12 mouse cellular contexts compared by ENCODE assay signal in genomic region chr7:111158791-111159286, GRCm38 (mm10).
DNase-seq lines count a peak whose midpoint lies in the region; ATAC-seq and TF ChIP-seq lines count a peak whose summit lies in the region.
"Had no signal": no experiment of that assay in that cellular context is flagged by ENCODE, and none has a peak within 500 bp of the region (broad histone marks: within the 10 kb centered on the region; RNA-seq: fewer than 3 reads in every experiment).

No protein-coding gene starts in this region.

- no peak for ATAC-seq in forebrain, embryonic 15.5 days (replicated peaks)
- ATAC-seq in forebrain, embryonic 11.5 days (replicated peaks; ENCODE audit: low FRiP score) = no peak
- ATAC-seq in heart, postnatal 0 days (ENCODE audit: insufficient read depth, low read depth) = no peak
- no peak for ATAC-seq in stomach, embryonic 14.5 days (ENCODE audit: insufficient number of reproducible peaks, insufficient read depth, low FRiP score, low read depth)
- no peak for ATAC-seq in hindbrain, embryonic 11.5 days (ENCODE audit: low FRiP score)
- ATAC-seq: midbrain, embryonic 13.5 days had no signal

- TF ChIP-seq CTCF in heart, postnatal 0 days (IDR thresholded peaks at IDR 0.05; ENCODE audit: low read depth) = no peak

- H3K36me3 ChIP-seq in forebrain, embryonic 15.5 days = no peaks in the 10 kb centered on the region
- H3K36me3 ChIP-seq in forebrain, embryonic 11.5 days (ENCODE audit: control insufficient read depth, insufficient read depth, low read length) = no peaks in the 10 kb centered on the region
- no peaks in the 10 kb centered on the region for H3K36me3 ChIP-seq in heart, postnatal 0 days (replicated peaks; ENCODE audit: control insufficient read depth, insufficient read depth, low read length)
- no peaks in the 10 kb centered on the region for H3K36me3 ChIP-seq in stomach, embryonic 14.5 days (ENCODE audit: control insufficient read depth, insufficient read depth, low read length)
- H3K36me3 ChIP-seq in hindbrain, embryonic 11.5 days (ENCODE audit: control insufficient read depth, insufficient read depth, low read length) = no peaks in the 10 kb centered on the region
- H3K36me3 ChIP-seq: midbrain, embryonic 13.5 days had no signal

- no peak for DNase-seq in forebrain, embryonic 11.5 days (ENCODE audit: low spot score)
- peak; percentile 39 for DNase-seq in lung, postnatal 10 days
- DNase-seq in lung, postnatal 25 days (ENCODE audit: low spot score) = no peak
- DNase-seq in heart, postnatal 0 days (ENCODE audit: low spot score) = no peak
- DNase-seq in hindbrain, embryonic 11.5 days (ENCODE audit: low spot score) = no peak
- no peak for DNase-seq in kidney, adult 11 months
- DNase-seq: thymus, postnatal 14 days had no signal

- peak overlapping the region; percentile 29 for H3K27ac ChIP-seq in forebrain, embryonic 15.5 days (replicated peaks)
- no peak overlapping the region for H3K27ac ChIP-seq in forebrain, embryonic 11.5 days (ENCODE audit: low read depth, low read length)
- H3K27ac ChIP-seq in heart, postnatal 0 days (ENCODE audit: low read depth) = peak overlapping the region; percentile 22; the same call in 1 of the 2 replicates
- H3K27ac ChIP-seq in stomach, embryonic 14.5 days (ENCODE audit: low read length) = peak overlapping the region; percentile 49; the same call in 1 of the 2 replicates
- no peak overlapping the region for H3K27ac ChIP-seq in hindbrain, embryonic 11.5 days (ENCODE audit: low read depth, low read length)
- H3K27ac ChIP-seq: midbrain, embryonic 13.5 days had no signal

- 35% methylated on average over 6 of the region's 6 CpGs for WGBS in forebrain, embryonic 15.5 days
- 65% methylated on average over 6 of the region's 6 CpGs for WGBS in forebrain, embryonic 11.5 days
- 63% methylated on average over 6 of the region's 6 CpGs for WGBS in heart, postnatal 0 days
- WGBS in stomach, embryonic 14.5 days = 51% methylated on average over 6 of the region's 6 CpGs
- 73% methylated on average over 6 of the region's 6 CpGs for WGBS in hindbrain, embryonic 11.5 days

- H3K27me3 ChIP-seq in forebrain, embryonic 15.5 days = no peaks in the 10 kb centered on the region
- H3K27me3 ChIP-seq in forebrain, embryonic 11.5 days (ENCODE audit: control insufficient read depth, insufficient read depth, low read length) = no peaks in the 10 kb centered on the region
- H3K27me3 ChIP-seq in heart, postnatal 0 days (ENCODE audit: control insufficient read depth, insufficient read depth, low read length) = no peaks in the 10 kb centered on the region
- no peaks in the 10 kb centered on the region for H3K27me3 ChIP-seq in stomach, embryonic 14.5 days (ENCODE audit: control insufficient read depth, insufficient read depth, low read length)
- H3K27me3 ChIP-seq in hindbrain, embryonic 11.5 days (ENCODE audit: control insufficient read depth, insufficient read depth, low read length) = no peaks in the 10 kb centered on the region
- H3K27me3 ChIP-seq: CH12.LX; midbrain, embryonic 13.5 days had no signal

- no peak for TF ChIP-seq EP300 in heart, postnatal 0 days (IDR thresholded peaks at IDR 0.05; ENCODE audit: low read depth)

- H3K4me1 ChIP-seq in forebrain, embryonic 15.5 days = peaks cover 15% of the 10 kb centered on the region
- no peaks in the 10 kb centered on the region for H3K4me1 ChIP-seq in forebrain, embryonic 11.5 days (replicated peaks; ENCODE audit: control insufficient read depth, insufficient read depth, low read length)
- peaks cover 37% of the 10 kb centered on the region for H3K4me1 ChIP-seq in heart, postnatal 0 days (ENCODE audit: control insufficient read depth, insufficient read depth)
- peaks cover 24% of the 10 kb centered on the region; the same call in 1 of the 2 replicates for H3K4me1 ChIP-seq in stomach, embryonic 14.5 days (ENCODE audit: control insufficient read depth, insufficient read depth, low read length)
- no peaks in the 10 kb centered on the region for H3K4me1 ChIP-seq in hindbrain, embryonic 11.5 days (replicated peaks; ENCODE audit: control insufficient read depth, insufficient read depth, low read length)

- no peak overlapping the region for H3K9ac ChIP-seq in forebrain, embryonic 15.5 days (replicated peaks)
- no peak overlapping the region for H3K9ac ChIP-seq in forebrain, embryonic 11.5 days (ENCODE audit: low read length)
- no peak overlapping the region for H3K9ac ChIP-seq in heart, postnatal 0 days (replicated peaks; ENCODE audit: low read depth, low read length)
- no peak overlapping the region for H3K9ac ChIP-seq in stomach, embryonic 14.5 days (replicated peaks; ENCODE audit: low read depth, low read length)
- H3K9ac ChIP-seq in hindbrain, embryonic 11.5 days (ENCODE audit: low read depth, low read length) = no peak overlapping the region
- H3K9ac ChIP-seq: midbrain, embryonic 13.5 days had no signal

- H3K9me3 ChIP-seq in forebrain, embryonic 15.5 days = no peaks in the 10 kb centered on the region
- H3K9me3 ChIP-seq in forebrain, embryonic 11.5 days (ENCODE audit: control insufficient read depth, low read length) = no peaks in the 10 kb centered on the region
- H3K9me3 ChIP-seq in heart, postnatal 0 days (replicated peaks; ENCODE audit: control insufficient read depth, low read length) = 0 out of 2 replicates have a peak, but pooled peaks cover 5% of the 10 kb centered on the region
- H3K9me3 ChIP-seq in stomach, embryonic 14.5 days (ENCODE audit: control insufficient read depth, low read depth, low read length) = no peaks in the 10 kb centered on the region
- no peaks in the 10 kb centered on the region for H3K9me3 ChIP-seq in hindbrain, embryonic 11.5 days (ENCODE audit: control insufficient read depth, low read length)
- H3K9me3 ChIP-seq: midbrain, embryonic 13.5 days had no signal

- H3K4me2 ChIP-seq in forebrain, embryonic 15.5 days (replicated peaks) = no peak overlapping the region
- H3K4me2 ChIP-seq in forebrain, embryonic 11.5 days (ENCODE audit: low read depth, low read length, severe bottlenecking) = no peak overlapping the region
- H3K4me2 ChIP-seq in heart, postnatal 0 days (ENCODE audit: low read depth, low read length) = no peak overlapping the region
- no peak overlapping the region for H3K4me2 ChIP-seq in stomach, embryonic 14.5 days (replicated peaks; ENCODE audit: low read depth, low read length)
- no peak overlapping the region for H3K4me2 ChIP-seq in hindbrain, embryonic 11.5 days (replicated peaks; ENCODE audit: low read depth, low read length)
- H3K4me2 ChIP-seq: liver, embryonic 11.5 days; midbrain, embryonic 13.5 days had no signal

- H3K4me3 ChIP-seq in forebrain, embryonic 15.5 days = no peak overlapping the region
- H3K4me3 ChIP-seq in forebrain, embryonic 11.5 days (ENCODE audit: low read depth, low read length) = no peak overlapping the region
- no peak overlapping the region for H3K4me3 ChIP-seq in heart, postnatal 0 days (ENCODE audit: low read depth, low read length)
- no peak overlapping the region for H3K4me3 ChIP-seq in stomach, embryonic 14.5 days (ENCODE audit: low read depth, low read length)
- H3K4me3 ChIP-seq in hindbrain, embryonic 11.5 days (ENCODE audit: low read depth, low read length) = no peak overlapping the region
- H3K4me3 ChIP-seq: midbrain, embryonic 13.5 days had no signal

Comparison
In these comparisons a context has a peak if more than half of its experiments do, and no peak if none do; other contexts are left out.
1. H3K27ac ChIP-seq: peak in forebrain, embryonic 15.5 days (single experiment), heart, postnatal 0 days (single experiment) and stomach, embryonic 14.5 days (single experiment); none in forebrain, embryonic 11.5 days (single experiment) and hindbrain, embryonic 11.5 days (single experiment).